Mouse (Mus musculus): ENCODE data around the gene Trim54. TPM values are rescaled to one million over a fixed set of nuclear protein-coding genes. Genes with fewer than 3 reads are reported as not detected.

Gene Trim54
- polyA plus RNA-seq, 1 experiment from 2014 or later = 0.55 TPM

DNA sequence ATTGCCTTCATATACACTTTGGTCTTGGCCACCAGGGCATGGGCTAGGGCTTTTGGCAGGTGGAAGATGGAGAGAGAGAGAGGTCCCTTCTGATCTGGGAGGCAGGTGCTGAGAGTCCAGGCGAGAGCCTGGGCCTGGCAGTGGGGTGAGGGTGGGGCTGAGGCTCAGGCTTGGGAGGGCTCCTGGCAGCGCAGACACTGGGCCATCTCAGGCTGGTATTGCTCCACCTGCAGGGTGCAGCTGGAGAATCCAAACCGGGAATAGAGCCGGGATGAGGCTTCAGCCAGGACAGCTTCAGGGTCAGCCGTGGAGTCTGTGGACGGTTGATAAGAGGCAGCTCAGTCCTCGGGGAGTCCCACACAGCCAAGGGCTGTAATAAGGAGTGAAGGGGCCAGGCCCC is 29.9 kb upstream of the Trim54 start:
- WGBS = 21% methylated on average over 7 of the region's 7 CpGs

DNA sequence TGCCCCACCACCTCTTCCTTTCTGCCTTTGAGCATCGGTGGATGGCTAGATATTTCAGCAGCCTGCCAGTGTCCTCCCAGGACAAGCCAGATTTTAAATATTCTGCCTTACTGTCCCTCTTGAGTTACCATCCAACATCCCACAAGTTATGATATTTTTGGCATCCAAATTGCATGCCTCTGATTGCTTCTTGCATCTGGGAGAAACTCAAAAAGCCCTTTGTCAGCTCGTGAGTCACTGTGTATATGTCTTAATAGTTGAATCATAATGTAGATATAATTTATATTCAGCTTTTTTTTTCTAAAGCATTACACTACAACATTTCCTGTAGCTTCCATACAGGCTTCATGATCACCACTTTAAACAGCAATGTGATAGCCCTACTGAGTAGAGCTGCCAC is 29.4 kb upstream of the Trim54 start:
- H3K27ac ChIP-seq (ENCODE audit: low read length) = no peak overlapping the region
- DNase-seq (ENCODE audit: low spot score) (no peak), ATAC-seq (no peak)
- H3K4me1 ChIP-seq (ENCODE audit: insufficient read depth, low read depth, low read length) = no peaks in the 10 kb centered on the region
- 58% methylated on average over 2 of the region's 2 CpGs for WGBS
- no peak overlapping the region for H3K4me3 ChIP-seq (ENCODE audit: low read depth, low read length)
- H3K36me3 ChIP-seq (ENCODE audit: insufficient read depth, low read length) = no peaks in the 10 kb centered on the region
- no peak overlapping the region for H3K9ac ChIP-seq (replicated peaks; ENCODE audit: low read depth)
- no peak overlapping the region for H3K4me2 ChIP-seq (replicated peaks; ENCODE audit: low read depth, low read length)
- no peaks in the 10 kb centered on the region for H3K9me3 ChIP-seq (ENCODE audit: low read length)
- H3K27me3 ChIP-seq (replicated peaks; ENCODE audit: insufficient read depth, low read length) = peaks cover 32% of the 10 kb centered on the region
- TF ChIP-seq EP300 (IDR thresholded peaks at IDR 0.05) = no peak
- TF ChIP-seq CTCF (IDR thresholded peaks at IDR 0.05) = no peak

More for the DNA sequence above, 29.9 kb upstream of the Trim54 start:
- no peaks in the 10 kb centered on the region for H3K36me3 ChIP-seq (ENCODE audit: insufficient read depth, low read length)
- no peak overlapping the region for H3K4me3 ChIP-seq (ENCODE audit: low read depth, low read length)
- no peak overlapping the region for H3K27ac ChIP-seq (ENCODE audit: low read length)
- H3K4me2 ChIP-seq (replicated peaks; ENCODE audit: low read depth, low read length) = no peak overlapping the region
- no peaks in the 10 kb centered on the region for H3K9me3 ChIP-seq (ENCODE audit: low read length)
- no peak for ATAC-seq
- TF ChIP-seq CTCF (IDR thresholded peaks at IDR 0.05) = no peak
- TF ChIP-seq EP300 (IDR thresholded peaks at IDR 0.05) = no peak
- H3K27me3 ChIP-seq (replicated peaks; ENCODE audit: insufficient read depth, low read length) = peaks cover 27% of the 10 kb centered on the region
- no peak overlapping the region for H3K9ac ChIP-seq (replicated peaks; ENCODE audit: low read depth)
- no peak for DNase-seq (ENCODE audit: low spot score)
- H3K4me1 ChIP-seq (ENCODE audit: insufficient read depth, low read depth, low read length) = no peaks in the 10 kb centered on the region

DNA sequence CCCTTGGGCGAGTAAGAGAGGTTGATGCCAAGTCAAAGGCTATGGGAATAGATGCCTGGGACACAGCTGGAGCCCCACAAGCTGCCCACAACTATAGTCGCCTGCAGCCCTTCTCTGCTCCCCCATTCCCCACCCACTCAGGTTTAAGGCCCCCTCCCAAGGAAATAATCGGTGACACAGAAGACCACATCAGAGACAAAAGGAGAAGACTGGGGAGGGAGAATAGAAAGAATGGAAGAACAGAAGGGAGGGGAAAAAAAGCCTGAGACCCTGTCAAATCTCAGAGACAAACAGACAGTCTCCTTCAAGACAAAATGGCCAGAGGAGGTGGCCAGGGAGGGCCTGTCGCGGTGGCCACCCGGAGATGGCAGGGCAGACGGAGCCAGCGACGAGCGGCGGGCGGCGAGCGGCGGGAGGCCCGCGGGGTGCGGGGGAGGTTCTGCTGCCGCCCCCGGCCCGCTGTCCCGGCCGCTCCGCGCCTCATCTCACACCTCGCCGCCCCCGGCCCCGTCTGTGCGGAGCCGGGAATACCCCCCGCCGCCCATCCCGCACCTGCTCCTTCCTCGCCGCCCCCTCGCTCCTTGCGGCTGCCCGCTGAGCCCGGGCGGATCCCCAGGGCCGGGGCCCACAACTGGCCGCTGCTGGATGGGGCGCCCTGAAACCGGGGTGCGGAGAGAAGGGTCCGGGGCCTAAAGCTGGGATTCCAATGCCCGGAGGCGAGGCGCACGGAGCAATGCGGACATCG is 24.1 kb upstream of the Trim54 start:
- Histone ChIP-seq H3K9ac (replicated peaks; ENCODE audit: low read depth) (no peak overlapping the region), H3K27me3 (replicated peaks; ENCODE audit: insufficient read depth, low read length) (peaks cover 72% of the 10 kb centered on the region), H3K4me3 (ENCODE audit: low read depth, low read length) (peak overlapping the region; percentile 34), H3K4me1 (ENCODE audit: insufficient read depth, low read depth, low read length) (peaks cover 15% of the 10 kb centered on the region), H3K27ac (ENCODE audit: low read length) (no peak overlapping the region), H3K4me2 (replicated peaks; ENCODE audit: low read depth, low read length) (peak overlapping the region; percentile 59), H3K9me3 (ENCODE audit: low read length) (no peaks in the 10 kb centered on the region), H3K36me3 (ENCODE audit: insufficient read depth, low read length) (no peaks in the 10 kb centered on the region)
- ATAC-seq (no peak), DNase-seq (ENCODE audit: low spot score) (no peak)
- TF ChIP-seq EP300 (IDR thresholded peaks at IDR 0.05) (no peak), CTCF (IDR thresholded peaks at IDR 0.05) (no peak)
- WGBS = 3% methylated on average over 40 of the region's 53 CpGs

DNA sequence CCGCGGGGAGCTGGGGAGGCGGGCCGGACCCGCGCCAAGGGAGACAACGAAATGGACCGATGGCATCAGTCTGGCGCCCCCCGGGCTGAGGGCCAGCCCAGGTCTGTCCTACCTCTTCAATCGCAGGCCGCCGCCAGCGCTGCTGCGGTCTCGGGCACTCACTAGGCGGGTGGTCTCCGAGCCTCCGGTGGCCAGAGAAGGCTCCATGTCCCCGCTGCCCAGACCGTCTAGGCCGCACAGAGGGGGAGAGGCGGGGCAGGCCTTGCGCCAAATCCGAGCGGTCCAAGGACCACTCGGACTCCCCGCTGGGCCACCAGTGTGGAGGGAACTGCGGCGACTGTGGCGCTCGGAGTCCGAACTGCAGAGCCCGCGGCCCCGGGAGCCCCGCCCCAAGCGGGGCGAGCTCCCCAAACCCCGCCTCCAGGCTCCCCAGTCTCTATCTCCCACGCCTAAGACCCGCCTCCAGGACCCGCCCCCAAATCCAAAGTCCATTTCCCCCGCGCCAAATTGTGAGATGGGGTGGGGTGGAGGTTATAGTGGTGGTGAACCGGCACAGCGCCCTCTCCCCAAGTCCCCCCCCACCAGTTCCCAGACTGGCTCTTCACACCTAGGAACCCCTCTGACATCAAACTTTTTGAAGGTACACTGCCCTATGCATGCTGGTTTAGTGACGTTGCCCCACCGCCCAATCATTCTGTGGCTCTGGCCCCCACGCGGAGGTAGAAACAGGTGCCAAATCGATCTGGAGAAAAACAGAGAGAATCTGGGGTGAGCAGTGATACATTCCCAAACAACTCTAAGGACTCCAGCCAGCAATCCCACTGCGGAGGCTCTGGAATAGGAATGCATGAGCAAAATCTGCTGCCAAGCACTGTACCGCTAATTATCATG is 23.1 kb upstream of the Trim54 start:
- DNase-seq (ENCODE audit: low spot score) = peak; percentile 36
- H3K4me1 ChIP-seq (ENCODE audit: insufficient read depth, low read depth, low read length) = peaks cover 15% of the 10 kb centered on the region
- peak; percentile 43 for ATAC-seq
- H3K9me3 ChIP-seq (ENCODE audit: low read length) = no peaks in the 10 kb centered on the region
- H3K36me3 ChIP-seq (ENCODE audit: insufficient read depth, low read length) = no peaks in the 10 kb centered on the region
- no peak overlapping the region for H3K9ac ChIP-seq (replicated peaks; ENCODE audit: low read depth)
- TF ChIP-seq EP300 (IDR thresholded peaks at IDR 0.05) = no peak
- no peak for TF ChIP-seq CTCF (IDR thresholded peaks at IDR 0.05)
- H3K4me2 ChIP-seq (replicated peaks; ENCODE audit: low read depth, low read length) = peak overlapping the region; percentile 59
- H3K27ac ChIP-seq (ENCODE audit: low read length) = no peak overlapping the region
- H3K4me3 ChIP-seq (ENCODE audit: low read depth, low read length) = peak overlapping the region; percentile 34
- under 1% methylated on average over 23 of the region's 54 CpGs for WGBS
- H3K27me3 ChIP-seq (replicated peaks; ENCODE audit: insufficient read depth, low read length) = peaks cover 65% of the 10 kb centered on the region

DNA sequence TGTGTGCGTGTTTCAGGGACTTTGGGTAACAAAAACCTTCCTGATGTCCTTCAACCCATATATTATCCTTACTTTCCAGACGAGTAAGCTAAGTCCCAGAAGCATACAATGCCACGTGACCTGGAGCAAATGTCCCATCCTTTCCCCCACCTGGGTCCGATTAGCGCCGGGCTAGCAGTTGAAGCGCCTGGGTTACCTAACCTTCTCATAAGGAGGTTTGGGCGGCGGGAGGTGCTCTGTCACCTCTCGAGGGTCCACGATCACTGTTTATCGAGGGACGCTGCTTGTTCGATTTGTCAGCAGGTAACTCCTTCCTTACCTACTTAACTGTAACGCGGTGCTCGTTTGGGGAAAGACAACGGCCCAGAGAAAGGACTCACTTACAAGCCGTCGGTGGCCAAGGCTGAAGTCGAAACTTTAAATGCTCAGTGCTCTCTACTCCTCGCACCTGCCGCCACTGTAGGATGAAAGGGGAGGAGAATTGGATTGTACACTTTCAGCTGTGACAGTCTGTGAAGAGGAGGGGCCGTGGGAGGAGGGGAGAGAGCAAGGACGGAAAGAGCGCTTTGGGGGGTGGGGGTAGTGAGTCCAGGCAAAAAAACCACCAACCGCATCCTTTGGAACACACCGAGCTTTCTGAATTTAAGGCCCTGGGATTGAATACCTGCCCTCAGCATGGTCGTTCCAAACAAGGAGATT is 22.3 kb upstream of the Trim54 start:
- peaks cover 62% of the 10 kb centered on the region for H3K27me3 ChIP-seq (replicated peaks; ENCODE audit: insufficient read depth, low read length)
- TF ChIP-seq EP300 (IDR thresholded peaks at IDR 0.05) (no peak), CTCF (IDR thresholded peaks at IDR 0.05) (no peak)
- H3K4me2 ChIP-seq (replicated peaks; ENCODE audit: low read depth, low read length) = no peak overlapping the region; the same call in 1 of the 2 replicates
- ATAC-seq = no peak
- peaks cover 15% of the 10 kb centered on the region for H3K4me1 ChIP-seq (ENCODE audit: insufficient read depth, low read depth, low read length)
- no peak overlapping the region for H3K9ac ChIP-seq (replicated peaks; ENCODE audit: low read depth)
- H3K36me3 ChIP-seq (ENCODE audit: insufficient read depth, low read length) = no peaks in the 10 kb centered on the region
- no peak for DNase-seq (ENCODE audit: low spot score)
- H3K9me3 ChIP-seq (ENCODE audit: low read length) = no peaks in the 10 kb centered on the region
- no peak overlapping the region for H3K27ac ChIP-seq (ENCODE audit: low read length)
- peak overlapping the region; percentile 30; the same call in 1 of the 2 replicates for H3K4me3 ChIP-seq (ENCODE audit: low read depth, low read length)
- WGBS = 3% methylated on average over 29 of the region's 29 CpGs
